Mouse (Mus musculus) forebrain, embryonic 13.5 days (tissue): Measurements from ENCODE around the gene Usp27x. TPM values are rescaled to one million over a fixed set of nuclear protein-coding genes. Genes with fewer than 3 reads are reported as not detected.

Experiments
- polyA plus RNA-seq: library from polyadenylated mRNA; unstranded; fragments of >200 nt; fragmentation: Nextera tagmentation; extraction: Ambion mirVana; gene quantifications from 2 replicates; pipeline ENCODE4 v1.2.1, GENCODE M21; 2015

Gene Usp27x
- polyA plus RNA-seq, 1 experiment from 2014 or later: 1.3 TPM

Other genes with a start within 250 kb of the Usp27x start
- gene Clcn5, start 56.5 kb downstream of the Usp27x start, polyA plus RNA-seq: 5.6 and 6.9 TPM in 2 replicates
- gene Foxp3, start 197.8 kb upstream of the Usp27x start, polyA plus RNA-seq: 0.08 TPM in 1 of 2 replicates, not detected in the other
- 3.0 and 3.6 TPM in 2 replicates for gene Ppp1r3f, start 198.5 kb upstream of the Usp27x start, polyA plus RNA-seq
- 36.8 and 38.5 TPM in 2 replicates for gene Ccdc22, start 229.7 kb upstream of the Usp27x start, polyA plus RNA-seq
- gene Cacna1f, start 231.3 kb upstream of the Usp27x start, polyA plus RNA-seq: 0.03 TPM in 2 replicates